Mouse (Mus musculus) cerebellum, adult 11-12 months (tissue): ENCODE data around the gene Lims1.

Experiments
- DNase-seq: peaks from one replicate; pipeline ENCODE4 v3.0.0; 2022

Lims1 gene

GRCm38 (mm10) chr10:58451575-58451974 is 128.3 kb downstream of the Lims1 start:
- DNase-seq = no peak

DNA sequence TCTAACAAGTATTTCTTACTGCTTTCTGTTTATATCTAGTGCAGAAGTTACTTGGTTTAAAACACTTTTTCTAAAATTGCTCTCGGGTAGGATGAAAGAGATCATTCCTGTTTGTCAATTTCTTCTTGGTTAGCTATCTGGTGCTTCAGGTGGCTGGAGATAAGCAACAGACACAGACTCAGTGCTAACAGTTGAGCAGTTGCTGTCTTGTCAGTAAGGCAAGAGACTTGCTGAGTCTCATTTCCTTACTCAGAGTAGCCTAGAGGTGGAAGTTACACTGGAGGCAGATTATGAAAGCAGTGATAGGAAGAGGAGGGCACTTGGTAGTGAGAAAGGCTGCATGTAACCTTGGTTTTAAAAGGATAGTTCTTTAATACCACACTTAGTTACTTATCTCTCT is 128.9 kb downstream of the Lims1 start:
- no peak for DNase-seq

- DNase-seq = no peak
Observed at GRCm38 (mm10) chr10:58459896-58460295, 136.6 kb downstream of the Lims1 start.
